Mouse (Mus musculus) embryonic facial prominence, embryonic 10.5 days (tissue): ENCODE data around the gene Cryga. TPM values are rescaled to one million over a fixed set of nuclear protein-coding genes. Genes with fewer than 3 reads are reported as not detected.

Experiments used
- DNase-seq: peaks from one replicate; pipeline ENCODE4 v3.0.0-alpha.2; 2017; ENCODE audit warnings: low spot score
- H3K27ac ChIP-seq: fragments of 300-500 bp; sonication (generic); replicated peaks from 2 replicates; pipeline ENCODE4 v1.5.1; 2016; ENCODE audit warnings: mild to moderate bottlenecking
- H3K27me3 ChIP-seq: fragments of 300-500 bp; sonication (generic); replicated peaks from 2 replicates; pipeline ENCODE4 v1.6.1; 2016; ENCODE audit warnings: low read depth, mild to moderate bottlenecking; ENCODE audit not compliant: poor library complexity, severe bottlenecking
- H3K36me3 ChIP-seq: fragments of 300-500 bp; sonication (generic); replicated peaks from 2 replicates; pipeline ENCODE4 v1.6.1; 2016; ENCODE audit warnings: mild to moderate bottlenecking, moderate library complexity
- H3K4me1 ChIP-seq: fragments of 300-500 bp; sonication (generic); 2 replicates; pipeline ENCODE4 v1.6.1; 2016
- H3K4me3 ChIP-seq: fragments of 300-500 bp; sonication (generic); 2 replicates; pipeline ENCODE4 v1.5.1; 2016; ENCODE audit warnings: mild to moderate bottlenecking, moderate library complexity
- H3K9me3 ChIP-seq: fragments of 300-500 bp; sonication (generic); 2 replicates; pipeline ENCODE4 v1.6.1; 2016; ENCODE audit warnings: mild to moderate bottlenecking
- WGBS: fragments of 180-500 bp; shearing (Covaris S2); methylation state at CpG from one replicate; pipeline ENCODE4 v1.1.7; 2016; 5-methylcytosine and 5-hydroxymethylcytosine counted together
- polyA plus RNA-seq: library from polyadenylated mRNA; unstranded; fragments of >200 nt; fragmentation: Nextera tagmentation; extraction: Ambion mirVana; gene quantifications from 2 replicates; pipeline ENCODE4 v1.2.1, GENCODE M21; 2016

Cryga gene
- polyA plus RNA-seq = not detected in 2 replicates

- WGBS = 94% methylated on average over 11 of the region's 11 CpGs
- Histone ChIP-seq H3K36me3 (no peaks in the 10 kb centered on the region), H3K9me3 (no peaks in the 10 kb centered on the region), H3K27ac (no peak within 1 kb of the TSS), H3K27me3 (no peaks in the 10 kb centered on the region), H3K4me3 (no peak within 1 kb of the TSS), H3K4me1 (no peaks in the 10 kb centered on the region)
- DNase-seq = no peak
Measured at GRCm38 (mm10) chr1:65103273-65103672, at the start of gene Cryga. TSS of gene Cryga (minus strand) at chr1:65103373.

GRCm38 (mm10) chr1:65147971-65148370 is 44.8 kb upstream of the Cryga start:
- no peaks in the 10 kb centered on the region for H3K36me3 ChIP-seq
- H3K9me3 ChIP-seq = no peaks in the 10 kb centered on the region
- WGBS = 77% methylated on average over 3 of the region's 3 CpGs
- no peak overlapping the region for H3K4me3 ChIP-seq
- no peaks in the 10 kb centered on the region for H3K27me3 ChIP-seq
- DNase-seq = no peak
- H3K27ac ChIP-seq = no peak overlapping the region
- no peaks in the 10 kb centered on the region for H3K4me1 ChIP-seq

GRCm38 (mm10) chr1:65147326-65147725 is 44.2 kb upstream of the Cryga start:
- no peaks in the 10 kb centered on the region for H3K27me3 ChIP-seq
- H3K27ac ChIP-seq = no peak overlapping the region
- H3K4me1 ChIP-seq = no peaks in the 10 kb centered on the region
- DNase-seq = no peak
- no peak overlapping the region for H3K4me3 ChIP-seq
- no peaks in the 10 kb centered on the region for H3K36me3 ChIP-seq
- WGBS = 92% methylated on average over 5 of the region's 5 CpGs
- no peaks in the 10 kb centered on the region for H3K9me3 ChIP-seq

DNA sequence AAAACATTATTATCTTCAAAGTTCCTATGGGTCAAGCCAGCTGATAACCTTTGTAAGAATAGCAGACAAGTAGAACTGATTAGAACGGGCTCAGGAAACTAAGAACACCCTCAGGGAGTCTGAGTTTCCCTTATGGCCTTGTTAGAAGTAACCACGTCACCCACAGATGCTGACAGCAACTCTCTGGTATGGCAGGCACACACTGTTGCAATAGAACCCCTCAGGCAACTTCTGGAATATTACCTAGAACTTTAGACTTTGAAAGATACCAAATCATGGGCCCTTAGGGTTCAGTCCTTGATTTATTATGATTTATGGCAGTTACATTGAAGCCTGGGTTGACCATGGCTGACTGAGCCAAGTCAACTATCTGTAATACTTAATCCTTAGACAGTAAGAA is 43.4 kb upstream of the Cryga start:
- DNase-seq = no peak
- Histone ChIP-seq H3K4me3 (no peak overlapping the region), H3K36me3 (no peaks in the 10 kb centered on the region), H3K9me3 (no peaks in the 10 kb centered on the region), H3K27me3 (no peaks in the 10 kb centered on the region), H3K27ac (no peak overlapping the region), H3K4me1 (no peaks in the 10 kb centered on the region)
- WGBS = 58% methylated on average over 2 of the region's 2 CpGs

DNA sequence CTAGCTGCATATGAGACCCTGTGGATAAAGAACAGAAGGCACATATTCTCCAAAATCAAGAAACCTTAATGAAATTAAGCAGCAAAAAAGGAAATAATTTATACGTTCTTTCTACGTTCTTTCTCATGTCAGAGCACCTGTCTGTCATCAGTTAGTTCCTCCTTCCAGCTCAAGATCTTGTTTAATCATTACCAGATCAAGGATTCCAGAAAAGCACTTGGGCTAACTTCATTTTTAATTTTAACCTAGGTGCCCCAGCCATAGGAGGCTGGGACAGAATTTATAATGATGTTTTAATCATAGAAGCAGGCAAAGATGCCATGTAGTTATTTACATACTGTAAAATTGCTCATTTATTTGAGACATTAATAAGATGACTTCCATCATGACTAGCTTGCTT is 41.6 kb upstream of the Cryga start:
- H3K4me3 ChIP-seq = no peak overlapping the region
- no peaks in the 10 kb centered on the region for H3K27me3 ChIP-seq
- DNase-seq = no peak
- H3K36me3 ChIP-seq = no peaks in the 10 kb centered on the region
- no peaks in the 10 kb centered on the region for H3K9me3 ChIP-seq
- WGBS = 82% methylated on average over 2 of the region's 2 CpGs
- H3K27ac ChIP-seq = no peak overlapping the region
- H3K4me1 ChIP-seq = no peaks in the 10 kb centered on the region

DNA sequence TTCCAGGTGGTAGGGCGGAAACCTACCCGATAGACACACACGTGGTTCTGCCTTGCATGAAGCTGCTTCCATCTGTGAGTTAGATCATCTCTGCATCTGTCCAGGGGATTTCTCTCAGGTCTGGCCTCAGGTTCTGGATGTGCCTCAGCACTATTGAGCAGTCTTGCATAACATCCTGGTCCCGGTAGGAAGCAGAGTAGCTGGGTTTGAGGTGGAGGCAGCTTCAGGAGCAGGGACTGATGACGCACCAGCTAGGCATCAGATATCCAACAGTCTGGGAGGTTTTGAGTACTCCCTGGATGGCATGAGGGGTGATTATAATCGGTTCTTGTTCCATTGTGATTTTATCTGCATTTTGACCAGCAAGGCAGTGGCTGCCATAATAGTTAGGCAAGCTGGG is 34.4 kb upstream of the Cryga start:
- no peaks in the 10 kb centered on the region for H3K27me3 ChIP-seq
- H3K36me3 ChIP-seq = no peaks in the 10 kb centered on the region
- 88% methylated on average over 6 of the region's 6 CpGs for WGBS
- DNase-seq = no peak
- no peaks in the 10 kb centered on the region for H3K4me1 ChIP-seq
- no peak overlapping the region for H3K27ac ChIP-seq
- H3K4me3 ChIP-seq = no peak overlapping the region
- H3K9me3 ChIP-seq = no peaks in the 10 kb centered on the region

DNA sequence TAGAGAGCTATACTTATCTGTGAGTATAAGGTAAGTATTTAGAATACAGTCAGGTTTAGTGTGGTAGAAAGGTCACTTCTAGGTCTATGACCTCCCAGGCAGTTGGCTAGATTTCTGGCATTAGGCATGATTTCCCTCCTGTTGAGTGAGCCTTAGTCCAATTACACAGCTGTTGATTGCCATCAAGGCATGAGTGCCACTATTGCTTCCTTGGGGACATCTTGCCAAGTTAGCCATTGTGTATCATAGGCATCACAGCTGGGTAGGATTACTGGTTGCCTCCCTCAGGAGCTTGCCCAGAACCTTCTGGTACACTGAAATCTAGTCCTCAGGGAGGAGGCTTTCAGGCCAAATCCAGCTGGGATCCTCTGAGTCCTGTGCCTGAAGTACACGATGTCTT is 29.7 kb upstream of the Cryga start:
- 81% methylated on average over 1 of the region's 1 CpGs for WGBS
- DNase-seq = no peak
- H3K9me3 ChIP-seq = no peaks in the 10 kb centered on the region
- H3K4me3 ChIP-seq = no peak overlapping the region
- no peaks in the 10 kb centered on the region for H3K36me3 ChIP-seq
- no peak overlapping the region for H3K27ac ChIP-seq
- H3K27me3 ChIP-seq = no peaks in the 10 kb centered on the region
- no peaks in the 10 kb centered on the region for H3K4me1 ChIP-seq

GRCm38 (mm10) chr1:65131671-65132070 is 28.5 kb upstream of the Cryga start:
- Histone ChIP-seq H3K27ac (no peak overlapping the region), H3K9me3 (no peaks in the 10 kb centered on the region), H3K27me3 (no peaks in the 10 kb centered on the region), H3K4me1 (no peaks in the 10 kb centered on the region), H3K36me3 (no peaks in the 10 kb centered on the region), H3K4me3 (no peak overlapping the region)
- DNase-seq = no peak
- whole genome bisulfite sequencing = 91% methylated on average over 1 of the region's 1 CpGs

GRCm38 (mm10) chr1:65130226-65130625 is 27.1 kb upstream of the Cryga start:
- H3K27me3 ChIP-seq = no peaks in the 10 kb centered on the region
- 81% methylated on average over 3 of the region's 3 CpGs for WGBS
- H3K27ac ChIP-seq = no peak overlapping the region
- H3K36me3 ChIP-seq = no peaks in the 10 kb centered on the region
- H3K9me3 ChIP-seq = no peaks in the 10 kb centered on the region
- DNase-seq = no peak
- H3K4me3 ChIP-seq = no peak overlapping the region
- no peaks in the 10 kb centered on the region for H3K4me1 ChIP-seq

DNA sequence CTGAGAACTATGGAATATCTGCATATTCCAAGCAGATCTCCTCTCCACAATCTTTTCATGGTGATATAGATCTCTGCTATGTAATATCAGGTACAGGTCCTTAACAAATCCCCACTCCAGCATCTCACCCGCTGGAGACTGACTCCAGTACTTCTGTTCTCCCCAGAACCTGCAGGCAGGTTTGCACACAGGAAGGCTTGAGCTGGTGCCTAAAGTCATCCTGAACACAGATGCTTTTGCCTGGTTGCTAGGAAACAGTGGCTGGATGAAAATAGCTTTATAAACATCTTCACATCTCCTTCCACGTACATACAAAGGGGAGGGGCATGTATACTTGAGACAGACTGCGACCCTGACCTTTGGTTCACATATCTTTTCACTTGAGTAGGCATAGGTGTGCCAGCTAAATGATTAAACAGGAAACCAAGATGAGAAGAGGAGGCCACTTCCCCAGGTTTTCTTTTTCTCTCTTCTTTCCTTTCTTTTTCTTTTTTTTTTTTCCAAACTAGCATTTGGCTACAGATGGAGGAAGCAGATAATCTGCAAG is 26.5 kb upstream of the Cryga start:
- Histone ChIP-seq H3K27me3 (no peaks in the 10 kb centered on the region), H3K4me1 (no peaks in the 10 kb centered on the region), H3K27ac (no peak overlapping the region), H3K4me3 (no peak overlapping the region), H3K9me3 (no peaks in the 10 kb centered on the region), H3K36me3 (no peaks in the 10 kb centered on the region)
- WGBS = 82% methylated on average over 3 of the region's 3 CpGs
- no peak for DNase-seq

- Histone ChIP-seq H3K27me3 (no peaks in the 10 kb centered on the region), H3K27ac (no peak within 1 kb of the TSS), H3K4me3 (peak within 1 kb of the TSS; percentile 34), H3K4me1 (no peaks in the 10 kb centered on the region; the same call in none of the 2 replicates), H3K36me3 (no peaks in the 10 kb centered on the region), H3K9me3 (no peaks in the 10 kb centered on the region)
- DNase-seq = no peak
- WGBS = 32% methylated on average over 9 of the region's 9 CpGs
Measured at GRCm38 (mm10) chr1:65122574-65123372, 19.6 kb upstream of the Cryga start, which contains the start of gene D630023F18Rik. TSS of gene D630023F18Rik (minus strand) at chr1:65123214.

- 71% methylated on average over 1 of the region's 1 CpGs for WGBS
- no peak for DNase-seq
- Histone ChIP-seq H3K27me3 (no peaks in the 10 kb centered on the region), H3K27ac (no peak within 1 kb of the TSS), H3K4me1 (no peaks in the 10 kb centered on the region; the same call in none of the 2 replicates), H3K4me3 (no peak within 1 kb of the TSS), H3K9me3 (no peaks in the 10 kb centered on the region), H3K36me3 (no peaks in the 10 kb centered on the region)
Measured at GRCm38 (mm10) chr1:65119438-65119837, 16.3 kb upstream of the Cryga start, which contains the start of gene Gm28845. TSS of gene Gm28845 (minus strand) at chr1:65119558.
